Mouse (Mus musculus): ENCODE data around the gene Lsm14b. TPM values are rescaled to one million over a fixed set of nuclear protein-coding genes. Genes with fewer than 3 reads are reported as not detected.

Lsm14b gene
- polyA plus RNA-seq, 1 experiment from 2014 or later, result 20.6 TPM

- no peak for ATAC-seq
- H3K9ac ChIP-seq, result no peak overlapping the region
- no peak overlapping the region for H3K27ac ChIP-seq
- H3K9me3 ChIP-seq (replicated peaks), result no peaks in the 10 kb centered on the region
- 84% methylated on average over 2 of the region's 2 CpGs for WGBS
- peaks cover 21% of the 10 kb centered on the region for H3K36me3 ChIP-seq (ENCODE audit: poor library complexity, severe bottlenecking)
- no peaks in the 10 kb centered on the region for H3K27me3 ChIP-seq
- peaks cover 15% of the 10 kb centered on the region for H3K4me1 ChIP-seq
- no peak overlapping the region for H3K4me2 ChIP-seq
- H3K4me3 ChIP-seq, result no peak overlapping the region
Observed at GRCm38 (mm10) chr2:180071671-180072070, 46.9 kb downstream of the Lsm14b start.

- peaks cover 20% of the 10 kb centered on the region for H3K36me3 ChIP-seq (ENCODE audit: poor library complexity, severe bottlenecking)
- no peak overlapping the region for H3K9ac ChIP-seq
- H3K4me2 ChIP-seq, result no peak overlapping the region
- 91% methylated on average over 7 of the region's 7 CpGs for WGBS
- no peak for ATAC-seq
- no peak overlapping the region for H3K27ac ChIP-seq
- H3K9me3 ChIP-seq (replicated peaks), result no peaks in the 10 kb centered on the region
- H3K27me3 ChIP-seq, result no peaks in the 10 kb centered on the region
- peaks cover 15% of the 10 kb centered on the region for H3K4me1 ChIP-seq
- H3K4me3 ChIP-seq, result no peak overlapping the region
Observed at GRCm38 (mm10) chr2:180072886-180073285, 48.1 kb downstream of the Lsm14b start.

GRCm38 (mm10) chr2:180077622-180078021, 52.8 kb downstream of the Lsm14b start:
- no peaks in the 10 kb centered on the region for H3K4me1 ChIP-seq
- H3K4me2 ChIP-seq, result no peak overlapping the region
- H3K27me3 ChIP-seq, result no peaks in the 10 kb centered on the region
- H3K9ac ChIP-seq, result no peak overlapping the region
- no peak for ATAC-seq
- no peak overlapping the region for H3K4me3 ChIP-seq
- no peak overlapping the region for H3K27ac ChIP-seq
- H3K9me3 ChIP-seq (replicated peaks), result no peaks in the 10 kb centered on the region
- peaks cover 43% of the 10 kb centered on the region for H3K36me3 ChIP-seq (ENCODE audit: poor library complexity, severe bottlenecking)
- WGBS, result 59% methylated on average over 3 of the region's 3 CpGs

GRCm38 (mm10) chr2:180080680-180081079, 55.9 kb downstream of the Lsm14b start:
- ATAC-seq, result no peak
- no peak overlapping the region for H3K9ac ChIP-seq
- H3K27me3 ChIP-seq, result no peaks in the 10 kb centered on the region
- H3K9me3 ChIP-seq (replicated peaks), result no peaks in the 10 kb centered on the region
- H3K4me1 ChIP-seq, result peaks cover 3% of the 10 kb centered on the region
- WGBS, result 93% methylated on average over 8 of the region's 8 CpGs
- H3K27ac ChIP-seq, result no peak overlapping the region
- no peak overlapping the region for H3K4me3 ChIP-seq
- H3K4me2 ChIP-seq, result no peak overlapping the region
- peaks cover 61% of the 10 kb centered on the region for H3K36me3 ChIP-seq (ENCODE audit: poor library complexity, severe bottlenecking)

GRCm38 (mm10) chr2:180083063-180083462, 58.3 kb downstream of the Lsm14b start:
- Histone ChIP-seq H3K27ac (no peak overlapping the region), H3K27me3 (no peaks in the 10 kb centered on the region), H3K4me2 (no peak overlapping the region), H3K4me3 (no peak overlapping the region), H3K36me3 (ENCODE audit: poor library complexity, severe bottlenecking) (peaks cover 64% of the 10 kb centered on the region), H3K9ac (no peak overlapping the region), H3K4me1 (peaks cover 12% of the 10 kb centered on the region), H3K9me3 (replicated peaks) (no peaks in the 10 kb centered on the region; the same call in 1 of the 2 replicates)
- 88% methylated on average over 10 of the region's 10 CpGs for WGBS
- no peak for ATAC-seq

GRCm38 (mm10) chr2:180084565-180084964, 59.8 kb downstream of the Lsm14b start:
- Histone ChIP-seq H3K4me1 (peaks cover 12% of the 10 kb centered on the region), H3K27me3 (no peaks in the 10 kb centered on the region), H3K27ac (no peak overlapping the region), H3K36me3 (ENCODE audit: poor library complexity, severe bottlenecking) (peaks cover 53% of the 10 kb centered on the region), H3K4me2 (no peak overlapping the region), H3K9ac (no peak overlapping the region), H3K9me3 (replicated peaks) (no peaks in the 10 kb centered on the region; the same call in 1 of the 2 replicates), H3K4me3 (no peak overlapping the region)
- WGBS, result 32% methylated on average over 3 of the region's 3 CpGs
- no peak for ATAC-seq

Other genes with a start within 250 kb of the Lsm14b start
- 5.2 and 6.0 TPM in 2 replicates for gene Taf4, start 48.3 kb upstream of the Lsm14b start, polyA plus RNA-seq (2015; fragmentation: Nextera tagmentation; extraction: Ambion mirVana)
- gene Psma7, start 17.4 kb downstream of the Lsm14b start, polyA plus RNA-seq (2015; fragmentation: Nextera tagmentation; extraction: Ambion mirVana), result 716 and 737 TPM in 2 replicates
- gene Ss18l1, start 17.5 kb downstream of the Lsm14b start, polyA plus RNA-seq (2015; fragmentation: Nextera tagmentation; extraction: Ambion mirVana), result 33.9 and 38.7 TPM in 2 replicates
- 34.2 and 34.8 TPM in 2 replicates for gene Mtg2, start 45.6 kb downstream of the Lsm14b start, polyA plus RNA-seq (2015; fragmentation: Nextera tagmentation; extraction: Ambion mirVana)
- gene Hrh3, start 79.5 kb downstream of the Lsm14b start, polyA plus RNA-seq (2015; fragmentation: Nextera tagmentation; extraction: Ambion mirVana), result 2.3 and 2.8 TPM in 2 replicates
- gene Osbpl2, start 94.3 kb downstream of the Lsm14b start, polyA plus RNA-seq (2015; fragmentation: Nextera tagmentation; extraction: Ambion mirVana), result 48.8 and 53.1 TPM in 2 replicates
- gene Adrm1, start 146.5 kb downstream of the Lsm14b start, polyA plus RNA-seq (2015; fragmentation: Nextera tagmentation; extraction: Ambion mirVana), result 211 and 220 TPM in 2 replicates
- 3.4 and 5.0 TPM in 2 replicates for gene Lama5, start 200.9 kb downstream of the Lsm14b start, polyA plus RNA-seq (2015; fragmentation: Nextera tagmentation; extraction: Ambion mirVana)
- 483 and 550 TPM in 2 replicates for gene Rps21, start 232.4 kb downstream of the Lsm14b start, polyA plus RNA-seq (2015; fragmentation: Nextera tagmentation; extraction: Ambion mirVana)
- 11.0 and 12.7 TPM in 2 replicates for gene Cables2, start 248.5 kb downstream of the Lsm14b start, polyA plus RNA-seq (2015; fragmentation: Nextera tagmentation; extraction: Ambion mirVana)